Mouse (Mus musculus) retina, postnatal 7 days (tissue): ENCODE results near the gene Slbp.

Experiments
- DNase-seq: peaks from one replicate; pipeline ENCODE4 v3.0.0-alpha.2; 2012; ENCODE audit warnings: low read depth, low spot score

The Slbp gene

DNA sequence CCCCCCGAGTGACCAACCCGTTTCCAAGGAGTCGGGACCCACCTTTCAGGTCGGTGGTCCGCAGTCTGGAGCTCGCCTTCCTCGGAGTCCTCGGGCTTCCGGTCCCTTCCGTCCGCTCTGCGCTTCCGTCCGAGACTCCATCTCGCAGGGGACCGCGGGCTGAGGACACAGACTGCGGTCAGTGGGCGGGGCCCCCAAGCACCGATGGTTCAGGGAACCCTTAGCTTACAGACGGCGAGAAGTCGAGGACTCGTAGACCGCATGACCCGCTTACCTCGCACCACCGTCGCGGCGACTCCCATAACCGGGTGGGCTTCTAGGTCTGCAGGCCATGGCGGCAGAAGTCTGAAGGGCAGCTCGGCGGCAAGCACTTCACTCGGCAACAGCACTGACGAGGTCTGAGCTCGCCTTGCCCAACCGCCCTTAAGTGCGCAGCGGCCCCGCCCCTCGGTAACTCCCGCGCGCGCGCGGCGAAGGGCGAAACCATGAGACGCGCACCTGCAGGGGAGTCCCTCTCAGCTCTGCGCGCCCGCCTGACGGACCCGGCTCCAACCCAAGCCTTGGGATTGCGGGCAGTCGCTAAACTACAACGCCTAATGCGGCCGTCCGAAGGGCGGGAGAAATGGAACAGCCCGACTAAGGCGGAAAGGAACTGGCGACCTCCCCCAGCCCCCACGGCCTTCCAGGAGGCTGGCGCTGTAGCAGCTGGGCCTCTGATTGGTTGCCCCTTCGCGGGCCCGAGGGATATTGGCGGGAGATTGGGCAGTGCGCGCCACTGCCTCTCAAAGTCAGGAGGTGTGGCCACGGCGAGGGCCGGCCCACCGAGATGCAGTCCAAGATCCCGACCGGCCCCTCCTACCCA lies at the start of gene Slbp:
TSS of gene Slbp (minus strand) at position 654 of the 862 bp plus-strand sequence.
- DNase-seq = peak; percentile 94

DNA sequence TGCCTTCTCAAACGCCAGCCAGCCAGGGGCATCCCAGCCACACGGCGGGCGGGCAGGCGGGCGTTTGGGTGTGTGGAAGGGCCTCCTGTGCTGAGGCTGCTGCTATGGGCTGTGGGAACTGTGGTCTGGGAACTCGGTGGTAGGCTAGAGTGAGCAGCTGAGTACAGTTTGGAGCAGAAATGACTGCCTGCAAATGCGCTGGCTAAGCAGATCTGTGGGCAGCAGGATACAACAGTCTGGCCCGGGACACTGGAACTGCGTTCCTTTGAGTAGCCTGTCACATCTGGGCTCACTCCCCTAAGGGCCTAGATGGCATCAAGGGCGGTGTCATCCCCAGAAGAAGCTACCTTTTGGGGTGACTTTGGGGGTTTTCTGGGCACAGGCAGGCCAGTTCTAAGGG lies 49.5 kb upstream of the Slbp start:
- DNase-seq = no peak

DNA sequence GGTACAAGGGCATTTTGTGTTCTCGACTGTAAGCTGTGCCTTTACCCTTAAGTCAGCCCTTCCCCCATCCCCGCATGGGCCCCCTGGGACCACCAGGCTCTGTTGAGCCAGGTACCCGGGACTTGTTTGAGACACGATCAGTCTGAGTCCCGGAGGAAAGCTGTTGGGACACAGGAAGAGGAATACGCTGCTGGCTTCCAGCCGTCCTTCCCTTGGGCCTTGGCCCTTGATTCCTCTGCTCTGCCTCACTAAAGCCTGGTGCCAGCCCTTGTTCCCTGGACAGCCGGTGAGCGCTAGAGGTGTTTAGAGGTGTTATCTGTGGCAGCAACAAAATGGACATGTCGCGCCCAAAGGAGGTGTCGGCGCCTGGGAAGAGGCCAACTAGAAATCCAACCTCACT lies 47.6 kb upstream of the Slbp start:
- DNase-seq = no peak

DNA sequence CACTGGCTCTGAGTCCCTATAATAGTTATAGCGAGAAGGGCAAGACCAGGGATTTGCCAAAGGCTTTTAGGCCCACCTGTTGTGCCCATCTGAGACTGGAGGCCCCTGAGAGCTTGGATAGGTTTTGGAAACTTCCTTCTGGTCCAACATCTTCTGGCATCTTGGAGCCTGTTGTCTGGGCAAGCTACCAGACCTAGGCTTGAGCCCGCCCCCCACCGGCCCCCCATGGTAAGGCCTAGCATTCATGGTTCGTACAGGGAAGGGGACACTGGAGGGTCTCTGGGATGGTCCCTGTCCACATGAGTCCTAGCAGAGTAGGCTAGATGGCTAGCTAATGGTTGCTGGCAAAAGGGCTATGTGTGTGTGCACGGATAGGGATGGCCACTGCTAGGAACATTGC lies 46.3 kb upstream of the Slbp start:
- no peak for DNase-seq

DNA sequence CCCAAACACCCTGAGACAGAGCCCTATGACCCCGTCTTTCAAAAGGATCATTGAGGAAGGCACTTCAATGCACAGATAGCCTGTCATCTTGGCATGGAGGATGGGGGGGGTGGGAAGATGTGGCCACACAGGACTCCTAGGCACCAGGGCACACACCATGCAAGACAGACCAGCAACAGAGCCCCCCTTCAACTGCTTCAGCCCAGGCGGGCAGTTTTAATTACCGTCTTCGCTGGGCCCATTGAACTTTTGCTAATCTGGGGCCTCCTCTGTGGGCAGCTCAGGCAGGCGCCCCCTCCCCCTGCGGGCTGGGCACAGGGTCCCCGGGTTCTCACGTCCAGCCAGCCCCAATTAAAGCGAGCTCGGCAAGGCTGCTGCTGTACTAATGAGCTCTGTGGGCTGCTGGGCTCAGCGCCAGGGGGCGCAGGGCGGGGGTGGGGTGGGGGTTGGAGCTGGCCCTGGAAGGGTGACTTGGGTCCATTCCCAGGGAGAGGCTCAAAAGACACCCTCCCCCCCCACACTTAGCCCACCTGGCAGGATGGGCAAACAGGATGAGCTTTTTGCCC lies 45.7 kb upstream of the Slbp start:
- no peak for DNase-seq

DNA sequence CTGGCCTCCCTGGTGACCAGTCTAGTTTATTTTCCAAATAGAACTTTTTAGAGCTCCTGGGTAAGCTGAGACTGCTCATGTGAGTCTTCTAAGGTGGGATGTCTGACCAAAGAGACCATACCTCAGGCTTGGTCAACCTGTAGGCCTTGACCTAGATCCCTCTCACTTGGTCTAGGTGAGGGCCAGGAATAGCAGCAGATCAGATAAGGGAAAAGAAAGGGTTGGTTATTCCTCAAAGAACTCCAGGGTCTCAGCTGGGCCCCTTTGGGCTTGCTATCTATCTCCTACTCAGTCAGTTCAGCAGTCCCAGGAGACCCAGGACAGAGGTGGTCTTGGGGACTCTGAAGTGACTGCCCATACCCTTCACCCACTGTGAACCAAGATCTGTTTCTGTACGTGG lies 45.2 kb upstream of the Slbp start:
- DNase-seq = no peak

DNA sequence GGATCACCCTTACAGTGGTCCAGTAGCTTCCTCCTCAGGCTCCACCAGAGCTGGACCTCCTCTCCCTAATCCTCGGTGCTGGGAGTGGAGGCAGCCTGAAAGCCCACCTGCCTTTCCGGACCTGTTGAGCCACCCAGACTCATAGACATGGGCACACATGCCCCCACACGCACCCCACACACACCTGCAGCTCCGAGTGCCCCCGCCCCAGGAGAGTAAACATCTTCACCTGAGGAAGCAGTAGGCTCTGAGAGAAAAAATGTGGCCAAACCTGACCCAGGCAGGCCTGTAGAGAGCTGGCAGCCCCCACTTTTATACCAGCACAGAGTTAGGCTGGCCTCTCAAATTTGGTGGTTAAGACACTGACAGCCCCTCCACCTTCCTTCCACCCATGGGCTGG lies 44.1 kb upstream of the Slbp start:
- no peak for DNase-seq

DNA sequence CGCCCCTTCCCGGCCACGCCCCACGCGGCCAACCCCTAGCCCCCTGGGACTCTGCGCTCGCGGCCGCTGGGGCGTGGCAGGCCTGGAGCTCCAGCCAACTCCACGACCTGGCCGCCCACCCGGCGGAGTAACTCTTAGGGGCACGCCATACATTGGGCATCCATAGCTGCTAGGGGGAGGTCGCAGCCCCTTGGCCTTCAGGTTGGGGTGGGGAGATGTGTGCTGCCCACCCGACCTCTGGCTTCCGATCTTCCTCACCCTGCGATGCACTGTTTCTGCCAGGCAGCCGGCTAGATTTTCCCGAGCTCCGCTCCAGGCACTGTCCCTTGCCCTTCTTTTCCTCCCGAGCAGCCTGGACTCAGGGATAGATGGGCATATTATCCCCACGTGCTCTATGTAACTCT lies 43.3 kb upstream of the Slbp start:
- no peak for DNase-seq

DNA sequence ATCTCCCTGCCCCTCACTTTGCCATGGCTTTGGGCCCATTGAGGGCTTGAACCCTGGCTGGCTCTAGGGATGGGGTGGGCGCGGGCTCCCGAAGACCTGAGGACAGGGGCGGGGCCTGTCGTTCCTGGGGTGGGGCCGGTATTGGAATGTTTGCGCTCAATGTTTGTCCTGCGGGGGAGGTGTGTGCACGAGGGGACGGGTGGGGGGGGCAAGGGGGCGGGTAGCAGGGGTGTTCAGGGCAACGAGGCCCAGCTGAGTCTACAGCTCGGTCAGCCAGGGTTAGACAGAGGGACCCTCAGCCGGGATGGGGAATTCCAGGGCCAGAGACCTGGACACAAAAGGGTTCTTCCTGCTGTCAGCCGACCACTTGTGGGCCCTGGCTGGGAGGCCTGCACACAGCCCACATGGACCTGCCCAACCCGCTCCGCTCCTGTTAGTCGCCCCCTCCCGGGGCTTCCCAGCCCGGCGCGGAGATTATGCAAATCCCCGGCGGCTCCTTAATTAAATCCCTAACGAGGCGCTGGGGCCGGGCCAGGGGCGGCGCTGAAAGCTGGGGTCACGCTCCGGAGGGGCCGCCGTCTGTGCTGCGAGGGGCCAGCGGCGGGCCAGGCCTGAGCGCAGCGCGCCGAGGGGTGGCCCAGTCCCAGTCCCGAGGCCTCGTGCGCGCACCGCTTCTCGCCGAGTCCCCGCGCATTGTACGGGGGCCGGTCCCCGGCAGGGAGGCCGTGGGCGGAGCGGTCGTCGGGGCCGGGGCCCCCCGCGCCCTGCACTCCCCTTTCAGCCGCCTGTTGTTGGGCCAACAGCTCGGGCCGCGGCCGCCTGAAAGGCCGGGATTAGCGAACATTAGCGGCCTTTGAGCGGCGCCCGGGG lies 42.7 kb upstream of the Slbp start:
- peak; percentile 86 for DNase-seq

DNA sequence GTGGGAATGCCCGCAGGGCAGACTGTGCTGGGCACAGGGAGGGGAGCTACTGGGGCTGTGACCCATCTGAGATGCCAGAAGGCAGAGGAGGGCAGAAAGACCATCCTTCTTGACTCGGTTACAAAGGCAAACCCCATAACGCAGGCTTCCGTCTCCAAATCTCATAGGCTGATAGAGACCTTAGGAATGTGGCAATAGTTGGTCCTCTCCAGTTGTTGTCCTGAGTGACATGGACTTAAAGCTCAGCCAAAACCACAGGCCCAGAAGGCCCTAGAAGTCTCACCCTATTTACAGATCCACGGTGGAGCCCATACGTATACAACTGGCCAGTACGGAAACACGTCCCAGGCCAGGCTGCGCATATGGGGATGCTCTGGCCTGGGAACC lies 42.1 kb upstream of the Slbp start:
- no peak for DNase-seq

DNA sequence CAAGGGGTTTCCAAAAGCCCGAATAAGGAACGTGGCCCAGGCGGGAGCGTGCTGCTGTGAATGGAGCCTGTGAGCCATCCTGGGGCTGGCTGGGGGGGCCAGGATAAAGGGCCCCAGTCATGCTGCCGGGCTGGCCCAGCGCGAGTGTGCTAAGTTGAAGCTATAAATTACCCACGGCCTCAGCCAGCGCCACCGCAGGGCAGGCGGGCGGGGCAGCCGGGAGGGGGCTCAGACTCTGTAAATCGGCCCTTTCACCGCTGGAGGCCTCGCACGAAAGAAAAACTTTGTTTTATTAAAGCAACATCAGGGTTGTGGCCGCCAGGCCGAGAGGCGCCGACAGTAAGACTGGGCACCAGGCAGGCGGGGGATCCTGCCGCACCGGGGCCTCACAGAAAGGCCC lies 40.0 kb upstream of the Slbp start:
- DNase-seq = no peak

DNA sequence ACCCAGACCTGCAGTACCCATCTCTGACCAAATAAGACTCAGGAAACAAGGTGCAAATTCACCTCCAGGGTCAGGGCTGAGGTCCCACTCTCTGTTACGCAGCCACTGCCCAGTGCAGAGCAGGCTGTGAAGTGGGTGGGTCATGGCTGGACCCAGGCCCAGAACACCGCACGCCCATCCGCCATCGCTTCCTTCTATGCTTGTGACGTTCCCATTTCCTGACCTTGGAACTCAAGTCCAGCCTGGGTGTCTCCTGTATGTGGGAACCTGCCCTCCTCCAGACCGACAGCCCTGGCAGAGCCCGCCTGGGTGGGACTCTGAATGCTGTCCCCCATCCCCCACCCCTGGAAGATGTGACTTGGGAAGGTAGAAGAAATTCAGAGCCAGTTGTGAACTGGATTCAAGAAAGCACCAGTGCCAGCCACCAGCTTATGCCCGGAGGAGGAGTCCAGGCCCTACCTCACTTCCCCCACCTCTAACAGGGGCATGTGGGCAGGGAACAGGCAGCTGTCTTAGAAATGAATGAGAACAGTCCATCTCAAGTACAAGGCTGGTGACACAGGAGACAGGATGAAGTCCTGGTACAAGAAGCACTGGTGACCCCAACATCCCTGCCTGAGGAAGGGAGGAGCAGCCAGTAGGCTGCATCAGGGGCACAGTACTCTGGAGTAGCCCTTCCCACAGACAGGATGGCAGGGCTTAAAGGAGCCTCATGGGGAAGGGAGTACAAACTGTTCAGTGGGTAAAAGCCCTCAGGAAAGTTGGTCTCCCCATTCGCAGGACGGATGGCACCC lies 37.7 kb upstream of the Slbp start:
- DNase-seq = no peak

DNA sequence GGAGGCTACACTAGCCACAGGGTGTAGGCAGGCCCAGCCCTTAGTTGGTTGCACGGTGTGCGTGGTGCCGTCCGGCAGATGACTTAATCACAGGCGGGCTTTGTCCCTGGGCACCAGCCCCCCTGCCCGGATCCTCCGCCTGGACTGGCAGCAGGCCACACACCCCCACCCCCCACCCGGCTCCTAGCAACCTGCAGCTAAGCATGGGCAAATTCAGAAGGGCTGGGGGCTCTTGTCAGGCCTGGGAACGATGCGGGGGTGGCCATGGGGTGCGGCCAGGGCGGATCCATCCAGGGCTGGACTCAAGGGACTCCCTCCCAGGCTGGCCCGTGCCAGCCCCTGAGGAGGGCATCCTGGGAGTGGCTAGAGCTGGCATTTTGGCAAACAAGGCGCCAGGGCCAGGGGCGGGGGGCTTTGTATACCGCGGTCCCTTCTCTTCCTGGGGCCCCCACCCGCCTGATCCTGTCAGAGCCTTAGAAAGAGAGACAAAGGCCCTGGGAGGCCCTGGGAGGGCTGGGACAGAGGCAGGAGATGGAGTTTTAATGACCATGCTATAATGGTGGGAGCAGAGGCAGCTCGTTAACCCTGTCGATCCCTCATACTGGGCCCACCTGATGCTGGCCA lies 37.0 kb upstream of the Slbp start:
- DNase-seq = no peak

DNA sequence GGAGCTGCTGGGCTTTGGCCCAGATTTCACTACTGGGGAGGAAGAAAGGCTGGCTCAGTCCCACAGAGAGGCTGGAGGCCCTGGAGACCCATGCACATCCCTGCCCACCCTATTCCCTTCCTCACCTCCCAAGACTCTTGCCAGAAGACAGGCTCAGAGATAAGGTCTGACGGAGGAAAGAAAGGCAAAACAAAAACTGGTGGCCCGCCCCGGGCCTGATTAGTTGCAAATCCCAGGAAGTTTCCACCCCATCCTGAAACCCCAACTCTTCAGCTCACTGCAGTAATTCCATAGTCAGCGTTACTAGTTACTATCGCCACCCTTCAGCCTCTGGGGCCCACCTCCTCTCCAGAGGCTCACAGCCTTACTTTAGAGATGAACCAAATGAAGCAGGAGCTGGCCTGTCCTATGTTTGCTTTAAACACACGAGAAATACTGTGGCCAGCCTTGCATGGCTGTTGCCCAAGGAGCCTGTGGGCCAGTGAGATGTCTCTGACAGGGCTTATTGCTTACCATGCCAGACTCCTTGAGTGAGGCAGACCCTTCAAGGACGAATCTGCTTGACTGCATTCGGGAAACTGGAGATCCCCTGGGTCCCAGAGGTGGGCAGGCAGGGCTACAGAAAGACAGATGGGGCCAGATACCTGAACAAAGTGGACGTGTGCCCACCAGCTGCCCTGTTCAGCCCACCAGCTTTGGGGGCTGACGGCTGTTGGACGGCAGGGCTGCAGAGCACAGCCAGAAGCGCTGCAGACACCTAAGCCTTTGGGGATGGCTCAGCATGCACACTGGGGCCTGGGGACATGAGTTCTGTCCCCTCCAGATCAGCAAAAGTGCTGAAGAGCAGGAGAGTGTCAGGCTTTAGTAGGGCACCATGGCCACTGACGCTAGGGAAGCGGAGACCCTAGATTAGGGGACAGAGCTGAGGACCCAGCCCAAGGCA lies 36.2 kb upstream of the Slbp start:
- no peak for DNase-seq

DNA sequence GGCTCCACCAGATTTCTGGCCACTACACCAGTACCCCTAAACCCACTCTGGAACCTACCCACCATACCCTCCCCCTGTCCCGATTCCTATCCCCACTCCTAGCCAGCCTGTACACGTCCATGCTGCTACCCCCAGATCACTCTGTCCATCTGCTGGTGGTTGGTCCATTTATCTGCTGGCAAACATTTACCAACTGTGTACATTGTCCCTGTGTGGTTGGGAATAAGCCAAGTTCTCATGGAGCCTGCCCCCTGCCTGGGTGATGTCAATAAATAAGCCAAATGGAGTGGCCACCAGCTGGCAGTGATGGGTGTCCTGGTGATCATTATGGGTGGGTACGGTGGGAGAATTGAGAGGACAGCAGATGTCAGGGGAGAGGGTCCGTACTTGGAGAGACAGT lies 34.8 kb upstream of the Slbp start:
- no peak for DNase-seq

DNA sequence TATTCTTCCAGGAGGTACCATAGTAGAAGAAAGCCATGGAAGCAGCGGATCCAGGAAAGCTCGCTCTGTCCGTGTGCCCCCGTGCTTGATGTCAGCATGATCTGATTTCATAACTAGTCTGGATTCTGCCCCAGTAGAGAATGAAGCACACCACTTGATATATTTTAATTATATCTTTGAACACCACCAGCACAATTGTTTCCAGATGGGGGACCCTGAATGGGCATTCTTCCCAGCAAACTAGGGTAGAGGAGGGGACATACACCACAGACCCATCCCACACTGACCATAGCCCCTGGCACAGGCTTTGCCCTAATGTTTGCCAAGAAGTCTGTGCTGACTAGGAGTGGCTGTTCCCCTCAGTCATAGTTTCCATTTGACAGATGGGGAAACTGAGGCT lies 32.6 kb upstream of the Slbp start:
- DNase-seq = no peak

DNA sequence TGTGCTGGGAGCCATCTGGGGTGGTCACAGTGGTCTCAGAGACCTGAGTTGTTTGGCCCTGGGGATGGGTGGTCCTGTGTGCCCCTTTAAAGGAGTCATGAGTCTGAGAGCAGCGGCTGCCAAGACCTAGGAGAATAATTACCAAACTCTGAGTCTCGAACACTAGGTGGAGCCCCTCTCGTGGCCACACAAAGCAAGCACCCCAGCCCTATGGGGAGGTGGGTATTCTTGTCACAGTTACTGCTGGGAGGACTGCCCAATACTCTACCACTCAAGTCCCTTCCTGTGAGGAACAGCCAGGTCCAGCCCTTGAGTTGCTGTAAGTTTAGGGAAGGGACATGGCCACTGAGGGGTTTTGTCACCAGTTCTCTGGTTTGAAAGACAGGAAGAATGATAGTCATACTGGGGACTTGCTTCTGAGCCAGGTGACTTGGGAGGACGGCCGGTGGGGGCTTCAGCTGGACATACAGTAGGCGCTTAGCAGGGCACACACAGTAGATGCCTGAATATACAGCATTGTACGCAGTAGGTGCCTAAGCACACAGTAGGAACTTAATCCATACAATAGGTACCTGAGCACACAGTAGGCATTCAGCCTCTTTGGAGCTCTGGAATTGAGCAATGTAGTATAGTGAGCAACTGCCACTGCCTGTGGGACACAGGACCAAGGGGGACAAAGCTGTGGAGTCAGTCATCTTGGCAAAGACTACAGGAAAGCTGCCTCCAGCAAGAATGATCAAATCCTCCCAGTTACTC lies 31.7 kb upstream of the Slbp start:
- DNase-seq = peak; percentile 51

DNA sequence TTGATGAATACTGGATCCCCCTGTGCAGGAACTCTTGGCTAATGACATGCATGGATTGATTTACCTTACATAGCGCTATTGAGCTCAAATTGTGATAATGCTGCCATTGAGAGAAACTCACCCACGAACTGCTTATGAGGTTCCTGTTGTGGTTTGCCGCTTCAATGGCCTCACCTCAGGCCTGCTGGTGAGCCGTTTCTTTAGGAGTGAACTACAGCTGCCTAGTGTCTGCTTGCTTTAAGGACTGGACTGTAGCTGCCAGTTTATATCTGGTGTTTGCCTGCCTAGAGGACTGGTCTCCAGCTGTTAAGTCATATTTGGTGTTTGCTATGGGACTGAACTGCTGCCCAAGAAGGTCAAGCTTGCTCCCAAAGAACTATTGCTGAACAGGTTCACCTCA lies 30.6 kb upstream of the Slbp start:
- no peak for DNase-seq

DNA sequence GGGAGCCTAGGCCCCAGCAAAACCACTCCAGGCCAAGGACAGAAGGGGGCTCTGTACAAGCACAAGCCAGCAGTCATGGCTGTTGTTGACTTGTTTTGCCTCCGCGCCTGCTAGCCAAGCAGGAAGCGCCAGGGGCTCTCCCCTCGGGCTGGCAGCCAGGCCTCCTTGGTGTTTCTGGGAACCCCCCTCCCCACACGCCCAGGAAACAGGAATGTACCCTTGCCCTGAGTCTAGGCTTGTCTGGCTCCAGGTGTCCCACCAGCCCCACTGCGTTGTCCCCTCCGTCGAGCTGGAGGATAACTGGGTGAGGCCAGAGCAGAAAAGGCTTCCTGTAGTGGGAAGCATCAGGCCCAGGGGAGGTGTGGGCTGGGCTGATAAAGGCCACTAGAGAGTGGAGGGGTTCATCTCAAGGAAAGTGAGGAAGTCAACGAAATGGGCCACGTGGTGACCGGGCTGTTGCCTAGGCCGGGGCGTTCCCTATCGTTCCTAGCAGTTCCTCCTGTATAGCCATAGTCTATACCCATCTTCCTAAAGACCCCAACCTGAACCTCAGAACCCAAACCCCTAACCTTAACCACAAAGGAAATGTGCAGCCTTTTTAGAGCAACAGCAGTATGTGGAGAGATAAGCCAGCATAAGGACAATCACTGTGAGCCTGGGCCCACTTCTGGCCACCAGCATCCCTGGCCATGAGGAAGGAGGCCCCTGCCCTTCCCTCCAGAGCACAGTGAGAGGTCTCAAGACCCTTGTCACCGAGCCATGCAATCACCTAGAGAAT lies 29.4 kb upstream of the Slbp start:
- DNase-seq = no peak
